Mouse (Mus musculus): ENCODE measurements around the gene Cdkn2c. TPM values are rescaled to one million over a fixed set of nuclear protein-coding genes. Genes with fewer than 3 reads are reported as not detected.

Cdkn2c gene
- polyA plus RNA-seq, 1 experiment from 2014 or later = 7.7 TPM

DNA sequence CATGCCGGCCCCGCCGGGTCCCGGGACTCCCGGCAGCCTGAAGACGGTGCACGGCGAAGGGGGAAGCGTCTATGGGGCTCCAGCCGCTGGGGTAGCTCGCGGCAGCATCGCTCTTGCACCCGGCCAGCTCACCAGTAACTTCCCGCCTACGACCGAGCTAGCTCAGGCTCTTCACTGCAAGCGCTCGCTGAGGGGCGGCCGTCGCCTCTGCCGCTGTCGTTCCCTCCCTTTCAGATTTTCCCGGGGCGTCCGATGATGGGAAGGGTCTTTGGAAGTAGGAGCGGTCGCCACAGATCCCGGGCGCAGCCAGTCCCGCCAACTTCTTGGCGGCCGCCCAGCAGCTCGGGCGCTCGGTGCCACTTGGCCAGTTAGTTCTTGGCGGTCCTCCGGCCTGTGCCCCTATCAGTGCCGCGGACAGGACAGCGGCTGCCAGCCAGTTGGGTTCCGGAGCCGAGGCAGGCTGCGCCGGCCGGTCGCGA lies 968 bp downstream of the Cdkn2c start:
- Histone ChIP-seq H3K36me3 (no peaks in the 10 kb centered on the region), H3K27ac (peak overlapping the region; percentile 96), H3K4me2 (replicated peaks) (peak overlapping the region; percentile 95), H3K9ac (peak overlapping the region; percentile 98), H3K4me1 (replicated peaks) (0 out of 2 replicates have a peak, but pooled peaks cover 11% of the 10 kb centered on the region), H3K9me3 (no peaks in the 10 kb centered on the region), H3K27me3 (replicated peaks) (peaks cover 13% of the 10 kb centered on the region), H3K4me3 (replicated peaks) (peak overlapping the region; percentile 84)
- WGBS = under 1% methylated on average over 47 of the region's 49 CpGs
- peak; percentile 60 for ATAC-seq

DNA sequence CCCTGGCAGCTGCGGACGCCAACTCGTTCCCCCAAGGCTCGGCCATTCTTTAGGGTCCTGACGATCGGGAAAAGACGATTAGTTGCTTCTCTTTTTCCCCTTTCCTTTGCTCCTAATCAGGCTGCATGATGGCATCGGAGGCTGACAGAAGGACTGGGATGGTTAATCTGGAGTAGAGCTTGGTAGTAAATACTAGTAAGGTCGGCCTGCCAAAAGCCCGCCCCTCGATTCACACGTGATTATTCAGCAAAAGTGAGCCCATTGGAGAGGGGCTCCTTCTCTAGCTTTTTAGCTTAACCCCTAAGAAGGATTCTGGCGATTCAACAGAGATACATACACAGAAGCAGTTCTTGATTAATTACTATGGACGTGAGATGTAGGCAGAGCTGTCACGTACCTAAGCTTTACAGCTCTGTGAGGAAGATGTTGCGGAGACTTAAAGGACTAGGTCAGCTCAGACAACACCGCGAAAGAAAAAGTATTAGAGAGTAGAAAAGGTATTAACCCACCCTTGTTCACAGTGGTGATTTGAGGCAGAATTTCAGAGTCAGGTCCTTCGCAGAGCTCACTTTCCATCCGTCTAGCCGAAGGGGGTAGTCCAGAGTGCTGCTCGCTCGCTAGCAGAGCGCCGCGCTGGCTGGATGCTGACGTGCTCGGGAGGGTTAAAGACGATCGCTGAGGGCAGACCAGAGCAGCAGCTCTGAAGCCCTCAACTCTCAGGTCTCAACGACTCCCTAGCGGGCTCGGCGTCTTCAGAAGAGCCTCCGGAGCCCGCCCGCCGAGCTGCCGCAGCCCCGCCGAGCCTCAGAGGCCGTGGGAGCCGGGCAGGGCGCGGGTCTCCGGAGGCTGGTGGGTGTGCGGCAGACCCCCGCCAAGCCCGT lies 1.6 kb downstream of the Cdkn2c start:
- Histone ChIP-seq H3K9ac (peak overlapping the region; percentile 98), H3K27ac (peak overlapping the region; percentile 96; the same call in 1 of the 2 replicates), H3K27me3 (replicated peaks) (peaks cover 16% of the 10 kb centered on the region), H3K9me3 (no peaks in the 10 kb centered on the region), H3K4me3 (replicated peaks) (peak overlapping the region; percentile 84), H3K4me2 (replicated peaks) (peak overlapping the region; percentile 95), H3K4me1 (replicated peaks) (0 out of 2 replicates have a peak, but pooled peaks cover 11% of the 10 kb centered on the region), H3K36me3 (no peaks in the 10 kb centered on the region)
- ATAC-seq = peak; percentile 52
- under 1% methylated on average over 44 of the region's 49 CpGs for WGBS

DNA sequence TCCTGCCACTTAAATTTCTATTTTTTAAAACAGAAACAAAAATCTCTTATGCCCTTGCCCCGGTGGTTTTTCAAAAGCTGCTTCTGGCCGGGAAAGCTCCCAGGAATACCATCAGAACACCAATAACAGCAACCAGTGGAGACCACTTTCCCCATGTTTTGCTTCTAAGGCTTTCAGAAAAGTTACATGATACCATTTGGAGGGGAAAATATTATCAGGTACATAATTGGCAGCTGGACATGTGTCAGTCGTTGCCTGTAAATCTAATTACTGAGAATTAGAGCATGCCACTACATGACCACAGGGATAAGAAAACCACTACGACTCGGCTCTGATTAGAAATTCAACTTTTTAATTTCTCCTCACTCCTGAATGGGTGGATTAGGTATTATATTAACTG lies 2.9 kb downstream of the Cdkn2c start:
- H3K27ac ChIP-seq = no peak overlapping the region
- peak overlapping the region; percentile 12 for H3K4me3 ChIP-seq (replicated peaks)
- H3K4me2 ChIP-seq (replicated peaks) = 0 out of 2 replicates have a peak overlapping the region, but pooled peaks have one; percentile 3
- 0 out of 2 replicates have a peak, but pooled peaks cover 11% of the 10 kb centered on the region for H3K4me1 ChIP-seq (replicated peaks)
- H3K36me3 ChIP-seq = no peaks in the 10 kb centered on the region
- H3K9me3 ChIP-seq = no peaks in the 10 kb centered on the region
- H3K9ac ChIP-seq = no peak overlapping the region
- peaks cover 23% of the 10 kb centered on the region for H3K27me3 ChIP-seq (replicated peaks)
- WGBS = 14% methylated on average over 5 of the region's 5 CpGs
- no peak for ATAC-seq

DNA sequence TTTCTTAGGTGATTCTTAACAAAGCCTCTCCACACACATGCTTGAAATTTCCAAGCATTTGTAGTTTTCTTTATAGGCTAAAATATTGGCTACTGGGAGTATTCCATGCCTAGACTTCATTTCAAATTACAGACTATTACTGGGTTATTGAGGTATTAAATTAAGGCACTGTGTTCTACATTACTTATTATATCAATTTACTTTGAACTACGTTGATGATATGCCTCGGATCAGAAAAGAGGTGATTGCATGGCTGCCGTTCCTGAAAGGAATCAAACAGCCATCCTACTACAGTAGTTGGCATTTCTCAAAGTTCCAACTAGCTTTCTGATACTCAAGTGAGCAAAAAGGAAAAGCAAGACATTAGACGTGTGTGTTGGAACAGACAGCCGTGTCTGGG lies 4.7 kb downstream of the Cdkn2c start:
- no peak overlapping the region for H3K4me2 ChIP-seq (replicated peaks)
- no peak overlapping the region for H3K9ac ChIP-seq
- ATAC-seq = no peak
- H3K4me1 ChIP-seq (replicated peaks) = peaks cover 14% of the 10 kb centered on the region
- H3K36me3 ChIP-seq = no peaks in the 10 kb centered on the region
- H3K9me3 ChIP-seq = no peaks in the 10 kb centered on the region
- no peak overlapping the region for H3K4me3 ChIP-seq (replicated peaks)
- H3K27me3 ChIP-seq (replicated peaks) = peaks cover 36% of the 10 kb centered on the region
- 28% methylated on average over 5 of the region's 5 CpGs for WGBS
- H3K27ac ChIP-seq = no peak overlapping the region

DNA sequence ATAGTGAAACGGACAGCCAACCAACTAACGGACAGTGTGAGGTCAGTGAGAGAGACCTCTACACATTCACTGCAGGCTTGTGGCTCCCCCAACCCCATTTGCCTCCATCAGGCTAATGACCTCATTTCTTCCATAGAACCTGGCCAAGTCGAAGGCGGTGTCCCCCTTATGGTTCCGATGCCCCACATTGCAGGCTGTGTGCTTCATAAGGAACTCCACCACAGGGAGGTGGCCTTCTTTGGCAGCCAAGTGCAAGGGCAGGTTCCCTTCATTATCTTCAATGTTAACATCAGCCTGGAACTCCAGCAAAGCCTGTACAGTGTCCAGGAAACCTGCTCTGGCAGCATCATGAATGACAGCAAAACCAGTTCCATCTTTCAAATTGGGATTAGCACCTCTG lies 5.8 kb downstream of the Cdkn2c start:
- Histone ChIP-seq H3K9me3 (no peaks in the 10 kb centered on the region), H3K27me3 (replicated peaks) (peaks cover 46% of the 10 kb centered on the region), H3K4me2 (replicated peaks) (no peak overlapping the region), H3K4me1 (replicated peaks) (peaks cover 15% of the 10 kb centered on the region), H3K4me3 (replicated peaks) (no peak overlapping the region), H3K36me3 (no peaks in the 10 kb centered on the region), H3K27ac (no peak overlapping the region), H3K9ac (no peak overlapping the region)
- no peak for ATAC-seq
- WGBS = 29% methylated on average over 5 of the region's 5 CpGs

GRCm38 (mm10) chr4:109660568-109660967 lies 6.4 kb downstream of the Cdkn2c start:
- Histone ChIP-seq H3K4me3 (replicated peaks) (no peak overlapping the region), H3K4me2 (replicated peaks) (no peak overlapping the region), H3K9me3 (no peaks in the 10 kb centered on the region), H3K36me3 (no peaks in the 10 kb centered on the region), H3K27me3 (replicated peaks) (peaks cover 48% of the 10 kb centered on the region), H3K4me1 (replicated peaks) (peaks cover 13% of the 10 kb centered on the region), H3K27ac (no peak overlapping the region), H3K9ac (no peak overlapping the region)
- 35% methylated on average over 3 of the region's 3 CpGs for WGBS
- ATAC-seq = no peak

DNA sequence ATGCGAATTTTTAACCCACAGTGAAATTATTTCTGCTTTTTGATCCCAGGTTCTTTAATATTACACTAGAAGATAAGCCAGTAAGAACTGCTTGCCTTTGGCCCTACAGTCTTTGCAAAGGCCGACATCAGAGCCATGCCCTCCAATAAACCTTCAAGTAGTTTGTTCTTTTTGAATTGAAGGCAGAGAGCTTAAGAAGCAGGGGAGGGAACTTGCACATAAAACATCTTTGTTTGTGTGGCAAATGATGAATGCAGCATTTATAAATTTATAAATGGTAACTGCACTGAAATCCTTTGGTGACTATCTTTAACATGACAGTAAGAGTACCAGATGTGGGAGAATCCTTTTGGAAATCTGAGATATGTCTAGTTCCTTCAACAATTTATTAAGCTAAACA lies 7.4 kb downstream of the Cdkn2c start:
- Histone ChIP-seq H3K27me3 (replicated peaks) (peaks cover 51% of the 10 kb centered on the region), H3K4me1 (replicated peaks) (peaks cover 8% of the 10 kb centered on the region), H3K4me3 (replicated peaks) (no peak overlapping the region), H3K4me2 (replicated peaks) (no peak overlapping the region), H3K9ac (no peak overlapping the region), H3K9me3 (no peaks in the 10 kb centered on the region), H3K36me3 (no peaks in the 10 kb centered on the region), H3K27ac (no peak overlapping the region)
- no peak for ATAC-seq
- WGBS = 23% methylated on average over 2 of the region's 2 CpGs

GRCm38 (mm10) chr4:109658826-109659225 lies 8.2 kb downstream of the Cdkn2c start:
- peaks cover 47% of the 10 kb centered on the region for H3K27me3 ChIP-seq (replicated peaks)
- no peaks in the 10 kb centered on the region for H3K36me3 ChIP-seq
- H3K4me3 ChIP-seq (replicated peaks) = no peak overlapping the region
- no peaks in the 10 kb centered on the region for H3K9me3 ChIP-seq
- WGBS = 7% methylated on average over 8 of the region's 8 CpGs
- no peak overlapping the region for H3K4me2 ChIP-seq (replicated peaks)
- H3K27ac ChIP-seq = no peak overlapping the region
- peaks cover 8% of the 10 kb centered on the region for H3K4me1 ChIP-seq (replicated peaks)
- no peak for ATAC-seq
- no peak overlapping the region for H3K9ac ChIP-seq

GRCm38 (mm10) chr4:109657851-109658500 lies 9.0 kb downstream of the Cdkn2c start:
- no peaks in the 10 kb centered on the region for H3K36me3 ChIP-seq
- no peak overlapping the region for H3K9ac ChIP-seq
- peak overlapping the region; percentile 74 for H3K4me2 ChIP-seq (replicated peaks)
- peak overlapping the region; percentile 25 for H3K4me3 ChIP-seq (replicated peaks)
- 2% methylated on average over 20 of the region's 20 CpGs for WGBS
- H3K9me3 ChIP-seq = no peaks in the 10 kb centered on the region
- H3K4me1 ChIP-seq (replicated peaks) = peaks cover 8% of the 10 kb centered on the region
- H3K27me3 ChIP-seq (replicated peaks) = peaks cover 47% of the 10 kb centered on the region
- H3K27ac ChIP-seq = no peak overlapping the region
- ATAC-seq = no peak

DNA sequence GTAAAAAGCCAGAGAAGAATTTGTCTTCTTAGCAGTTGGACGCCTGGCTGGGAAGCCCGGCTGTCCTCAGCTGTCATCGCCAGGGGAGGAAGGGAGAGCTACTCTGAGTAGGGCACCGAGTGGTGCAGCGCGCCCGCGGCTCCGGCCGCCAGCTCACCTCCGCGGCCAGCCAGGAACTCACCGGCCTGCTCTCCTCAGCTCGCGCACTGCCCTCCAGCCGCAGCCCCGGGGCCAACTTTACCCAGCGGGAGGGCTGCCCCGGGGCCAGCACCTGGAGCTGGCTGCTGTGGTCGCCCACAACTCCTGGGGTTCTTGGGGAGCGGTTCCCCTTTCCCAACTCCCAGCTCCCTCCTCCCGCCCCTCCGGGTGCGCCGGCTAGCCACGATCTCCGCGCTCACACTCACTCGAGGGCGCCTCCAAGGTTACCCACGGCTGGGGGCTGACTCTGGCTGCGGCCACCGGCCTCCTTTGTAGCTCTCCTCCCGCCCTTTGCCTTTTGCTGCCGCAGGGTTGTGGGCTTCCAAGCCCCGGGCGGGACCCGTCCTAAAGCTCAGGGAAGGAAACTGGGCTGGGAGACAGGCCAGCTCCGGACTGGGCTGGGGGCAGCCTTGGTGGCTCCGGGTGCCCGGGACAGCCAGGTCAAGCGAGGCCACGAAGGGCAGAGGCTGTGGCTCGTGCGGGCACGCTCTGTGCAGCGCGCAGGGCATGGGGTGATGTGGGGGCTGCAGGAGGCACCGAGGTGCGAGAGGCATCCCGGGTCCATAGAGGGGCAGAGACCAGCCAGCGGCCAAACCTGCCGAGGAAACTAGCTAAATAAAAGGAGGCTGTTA lies 9.8 kb downstream of the Cdkn2c start:
- Histone ChIP-seq H3K4me2 (replicated peaks) (peak overlapping the region; percentile 74), H3K4me1 (replicated peaks) (peaks cover 8% of the 10 kb centered on the region), H3K36me3 (no peaks in the 10 kb centered on the region), H3K27ac (no peak overlapping the region), H3K27me3 (replicated peaks) (peaks cover 44% of the 10 kb centered on the region), H3K9me3 (no peaks in the 10 kb centered on the region), H3K4me3 (replicated peaks) (peak overlapping the region; percentile 25), H3K9ac (no peak overlapping the region)
- WGBS = under 1% methylated on average over 52 of the region's 53 CpGs
- peak; percentile 78 for ATAC-seq

GRCm38 (mm10) chr4:109656301-109656700 lies 10.7 kb downstream of the Cdkn2c start:
- Histone ChIP-seq H3K4me3 (replicated peaks) (no peak overlapping the region), H3K27ac (no peak overlapping the region), H3K4me2 (replicated peaks) (no peak overlapping the region), H3K9me3 (no peaks in the 10 kb centered on the region), H3K9ac (no peak overlapping the region), H3K4me1 (replicated peaks) (peaks cover 8% of the 10 kb centered on the region), H3K27me3 (replicated peaks) (peaks cover 41% of the 10 kb centered on the region), H3K36me3 (no peaks in the 10 kb centered on the region)
- WGBS = 14% methylated on average over 4 of the region's 4 CpGs
- ATAC-seq = no peak

DNA sequence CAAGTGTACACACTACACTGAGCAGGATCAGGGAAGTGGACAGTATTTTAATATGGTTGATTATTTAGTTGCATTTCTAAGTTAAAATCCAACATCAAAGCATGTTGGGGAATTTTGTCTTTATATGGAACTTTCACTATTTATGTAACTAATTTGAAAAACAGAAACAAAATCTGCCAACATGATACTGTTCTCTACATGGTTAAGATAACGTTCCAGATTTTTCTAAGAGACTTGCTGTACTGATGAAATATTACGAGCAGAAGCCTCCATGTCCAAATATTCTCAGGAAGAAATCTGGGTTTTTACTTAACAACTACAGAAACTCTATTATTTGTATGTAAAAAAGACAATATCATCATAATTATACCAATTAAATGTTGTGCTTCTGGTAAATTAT lies 11.3 kb downstream of the Cdkn2c start:
- H3K36me3 ChIP-seq = no peaks in the 10 kb centered on the region
- H3K4me1 ChIP-seq (replicated peaks) = peaks cover 8% of the 10 kb centered on the region
- no peak overlapping the region for H3K9ac ChIP-seq
- no peak overlapping the region for H3K27ac ChIP-seq
- WGBS = 42% methylated on average over 2 of the region's 2 CpGs
- H3K4me3 ChIP-seq (replicated peaks) = no peak overlapping the region
- ATAC-seq = no peak
- H3K27me3 ChIP-seq (replicated peaks) = peaks cover 37% of the 10 kb centered on the region
- no peaks in the 10 kb centered on the region for H3K9me3 ChIP-seq
- no peak overlapping the region for H3K4me2 ChIP-seq (replicated peaks)

All from intestine, embryonic 15.5 days (tissue).